Mouse (Mus musculus) thymus, adult 2 months (tissue): ENCODE data around the gene Olfr228. TPM values are rescaled to one million over a fixed set of nuclear protein-coding genes. Genes with fewer than 3 reads are reported as not detected.

ENCODE experiments used
- polyA plus RNA-seq: library from polyadenylated mRNA; depleted of rRNA; stranded (reverse); fragments of >200 nt; gene quantifications from 2 replicates; pipeline ENCODE4 v1.2.3, GENCODE M21; 2012; rRNA removed

The Olfr228 gene
- polyA plus RNA-seq, 1 experiment: not detected

Other genes starting within 250 kb of the Olfr228 start
- gene Olfr1048, start 247.1 kb downstream of the Olfr228 start, polyA plus RNA-seq: not detected in 2 replicates
- not detected in 2 replicates for gene Olfr1049, start 229.1 kb downstream of the Olfr228 start, polyA plus RNA-seq
- gene Olfr1051, start 208.3 kb downstream of the Olfr228 start, polyA plus RNA-seq: not detected in 2 replicates
- not detected in 2 replicates for gene Olfr1052, start 194.9 kb downstream of the Olfr228 start, polyA plus RNA-seq
- gene Olfr1053, start 172.1 kb downstream of the Olfr228 start, polyA plus RNA-seq: not detected in 2 replicates
- gene Olfr1054, start 152.0 kb downstream of the Olfr228 start, polyA plus RNA-seq: not detected in 2 replicates
- gene Olfr1055, start 137.1 kb downstream of the Olfr228 start, polyA plus RNA-seq: not detected in 2 replicates
- gene Olfr1056, start 124.9 kb downstream of the Olfr228 start, polyA plus RNA-seq: not detected in 2 replicates
- gene Olfr1057, start 109.0 kb downstream of the Olfr228 start, polyA plus RNA-seq: not detected in 2 replicates
- not detected in 2 replicates for gene Olfr1058, start 98.8 kb downstream of the Olfr228 start, polyA plus RNA-seq
- not detected in 2 replicates for gene Olfr1061, start 73.3 kb downstream of the Olfr228 start, polyA plus RNA-seq
- gene Olfr1062, start 60.6 kb downstream of the Olfr228 start, polyA plus RNA-seq: 0.15 TPM in 1 of 2 replicates, not detected in the other
- gene Olfr1065, start 36.8 kb downstream of the Olfr228 start, polyA plus RNA-seq: 0.09 TPM in 1 of 2 replicates, not detected in the other
- gene Olfr1066, start 31.1 kb downstream of the Olfr228 start, polyA plus RNA-seq: not detected in 2 replicates
- gene Olfr1076, start 21.1 kb upstream of the Olfr228 start, polyA plus RNA-seq: not detected in 2 replicates
- not detected in 2 replicates for gene Olfr1079, start 55.1 kb upstream of the Olfr228 start, polyA plus RNA-seq
- not detected in 2 replicates for gene Olfr1080, start 70.8 kb upstream of the Olfr228 start, polyA plus RNA-seq
- not detected in 2 replicates for gene Olfr1082, start 111.6 kb upstream of the Olfr228 start, polyA plus RNA-seq
- not detected in 2 replicates for gene Olfr1084, start 152.3 kb upstream of the Olfr228 start, polyA plus RNA-seq
- not detected in 2 replicates for gene Olfr1085, start 174.6 kb upstream of the Olfr228 start, polyA plus RNA-seq
- not detected in 2 replicates for gene Olfr1086, start 192.7 kb upstream of the Olfr228 start, polyA plus RNA-seq
- not detected in 2 replicates for gene Olfr1087, start 211.0 kb upstream of the Olfr228 start, polyA plus RNA-seq
- not detected in 2 replicates for gene Olfr1089, start 246.3 kb upstream of the Olfr228 start, polyA plus RNA-seq